Mouse (Mus musculus) G1E (cell line): ENCODE results near the gene Hsd17b1.

Experiments
- CTCF ChIP-seq: IDR thresholded peaks from 2 replicates; pipeline ENCODE4 v1.5.1; 2012; ENCODE audit warnings: low read depth, low read length, inconsistent platforms, mixed read lengths
- GATA1 ChIP-seq: IDR thresholded peaks from 2 replicates; pipeline ENCODE4 v1.6.1; 2012; ENCODE audit warnings: borderline replicate concordance, low read length, inconsistent platforms, mixed read lengths
- GATA2 ChIP-seq: IDR thresholded peaks from 2 replicates; pipeline ENCODE4 v1.6.1; 2012; ENCODE audit warnings: low read depth, low read length, inconsistent platforms, borderline replicate concordance
- POLR2AphosphoS5 ChIP-seq: IDR thresholded peaks from 2 replicates; pipeline ENCODE4 v1.6.1; 2012; ENCODE audit warnings: low read depth, low read length, inconsistent platforms; ENCODE audit not compliant: insufficient replicate concordance
- TAL1 ChIP-seq: conservative IDR thresholded peaks from 2 replicates; pipeline ENCODE4 v1.6.1; 2012; ENCODE audit warnings: low read depth, low read length, inconsistent platforms, mixed read lengths

DNA sequence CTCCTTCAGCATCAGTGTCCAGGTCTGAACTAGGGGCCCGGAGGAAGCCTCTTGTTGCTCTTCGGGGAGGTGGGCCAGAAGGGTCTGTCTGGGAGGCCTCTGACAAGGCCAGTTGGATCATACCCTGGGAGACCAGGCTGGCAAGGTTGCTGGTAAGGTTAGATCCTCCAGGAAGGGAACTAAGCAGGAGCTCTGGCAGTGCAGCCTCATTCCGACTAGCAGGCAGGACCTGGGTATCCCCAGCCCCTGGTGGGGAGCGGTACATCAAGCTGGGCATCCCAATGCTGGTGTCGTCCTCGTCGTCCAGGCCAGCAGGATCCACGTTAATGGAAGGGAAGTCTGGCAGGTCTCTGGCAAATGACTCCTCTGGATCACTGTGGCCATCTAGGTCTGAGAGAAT is 20.0 kb downstream of the Hsd17b1 start:
- TF ChIP-seq CTCF = no peak
- no peak for TF ChIP-seq GATA1
- no peak for TF ChIP-seq POLR2AphosphoS5
- TF ChIP-seq GATA2 = no peak
- no peak for TF ChIP-seq TAL1
